Mouse (Mus musculus) mouse trophoblast stem cell (cell line): ENCODE results near the gene Pomt2.
"Not testable (repeated sequence)": the region's sequence is repeated elsewhere in the genome, so short reads cannot be mapped to it uniquely, and the experiment has no call there.

Experiments used
- in situ Hi-C, 2 experiments: fragments of 300-500 bp; cut with MseI, MboI; formaldehyde crosslinking; loops; 2 replicates in 1 of 2; 3 replicates in 1 of 2; pipeline ENCODE4 v1.15.1; 2025

Gene Pomt2

GRCm38 (mm10) chr12:87147395-87148089 is at the start of gene Pomt2:
Pomt2 (minus strand) TSS chr12:87147968.
- in situ Hi-C loops = no loop called here

- in situ Hi-C loops = no loop called here
These were observed 48.5 kb upstream of the Pomt2 start for GRCm38 (mm10) chr12:87196310-87196709.

GRCm38 (mm10) chr12:87195069-87195468 is 47.3 kb upstream of the Pomt2 start:
- in situ Hi-C loops = no loop called here

GRCm38 (mm10) chr12:87193008-87193407 is 45.2 kb upstream of the Pomt2 start:
- in situ Hi-C loops = no loop called here

GRCm38 (mm10) chr12:87177631-87178030 is 29.9 kb upstream of the Pomt2 start:
- in situ Hi-C loops = no loop called here

GRCm38 (mm10) chr12:87175194-87175946 is 27.6 kb upstream of the Pomt2 start:
- in situ Hi-C loops = no loop called here

GRCm38 (mm10) chr12:87160815-87161214 is 13.0 kb upstream of the Pomt2 start:
- in situ Hi-C loops = no loop called here

- in situ Hi-C loops = no loop called here
These were observed 12.5 kb upstream of the Pomt2 start for GRCm38 (mm10) chr12:87160310-87160709.

GRCm38 (mm10) chr12:87158099-87158498 is 10.3 kb upstream of the Pomt2 start:
- in situ Hi-C loops = no loop called here

- in situ Hi-C loops = no loop called here
These were observed 9.6 kb upstream of the Pomt2 start for GRCm38 (mm10) chr12:87157361-87157760.

GRCm38 (mm10) chr12:87154448-87154847 is 6.7 kb upstream of the Pomt2 start:
- in situ Hi-C loops = not testable (repeated sequence)

GRCm38 (mm10) chr12:87149471-87149870 is 1.7 kb upstream of the Pomt2 start:
- in situ Hi-C loops = no loop called here

- in situ Hi-C loops = no loop called here
These were observed 368 bp upstream of the Pomt2 start for GRCm38 (mm10) chr12:87148136-87148535.

GRCm38 (mm10) chr12:87146966-87147365 is 802 bp downstream of the Pomt2 start, which contains the start of gene Gstz1:
Gstz1 (plus strand) TSS chr12:87147165.
- in situ Hi-C loops = no loop called here

- in situ Hi-C loops = no loop called here
These were observed 5.6 kb downstream of the Pomt2 start for GRCm38 (mm10) chr12:87142156-87142555.

- in situ Hi-C loops = no loop called here
These were observed 9.0 kb downstream of the Pomt2 start for GRCm38 (mm10) chr12:87138768-87139167.

GRCm38 (mm10) chr12:87138342-87138701 is 9.4 kb downstream of the Pomt2 start:
- in situ Hi-C loops = no loop called here

GRCm38 (mm10) chr12:87137439-87138341 is 10.1 kb downstream of the Pomt2 start:
- in situ Hi-C loops = no loop called here

- in situ Hi-C loops = no loop called here
These were observed 15.0 kb downstream of the Pomt2 start for GRCm38 (mm10) chr12:87132784-87133183.

- in situ Hi-C loops = no loop called here
These were observed 15.6 kb downstream of the Pomt2 start for GRCm38 (mm10) chr12:87132210-87132609.

- in situ Hi-C loops = no loop called here
These were observed 16.1 kb downstream of the Pomt2 start for GRCm38 (mm10) chr12:87131619-87132018.

GRCm38 (mm10) chr12:87131181-87131580 is 16.6 kb downstream of the Pomt2 start:
- in situ Hi-C loops = no loop called here
